Mouse (Mus musculus): ENCODE measurements around the gene Tex29. TPM values are rescaled to one million over a fixed set of nuclear protein-coding genes. Genes with fewer than 3 reads are reported as not detected.

Gene Tex29
- polyA plus RNA-seq (2012; fragmentation: generic; extraction: Trizol) = not detected

DNA sequence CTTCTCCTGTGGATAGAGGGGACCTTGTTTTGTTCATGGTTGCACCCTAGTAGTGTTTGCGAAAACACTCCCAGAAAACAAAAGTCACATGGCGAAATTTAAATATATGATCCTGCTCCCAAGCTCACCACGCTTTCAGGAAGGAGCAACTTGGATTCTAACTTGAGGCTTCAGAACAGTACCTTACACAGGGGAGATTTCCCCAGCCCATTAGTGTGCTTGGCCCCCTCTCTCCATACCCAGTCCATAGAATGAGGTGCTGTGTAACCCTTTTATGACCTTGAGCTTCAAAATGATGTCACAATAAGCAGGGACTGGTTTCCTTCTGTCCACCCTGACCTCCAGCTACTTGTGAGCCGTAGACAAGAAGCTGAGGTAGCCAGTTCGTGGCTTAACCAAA, at the start of gene Tex29:
Tex29 (plus strand) TSS at position 301 of the 400 bp plus-strand sequence.
- Histone ChIP-seq H3K36me3 (ENCODE audit: control insufficient read depth, insufficient read depth) (no peaks in the 10 kb centered on the region), H3K4me3 (no peak within 1 kb of the TSS), H3K4me2 (ENCODE audit: low read depth) (no peak within 1 kb of the TSS), H3K79me2 (ENCODE audit: control insufficient read depth, insufficient read depth) (no peaks in the 10 kb centered on the region), H3ac (ENCODE audit: control insufficient read depth, insufficient read length) (no peak within 1 kb of the TSS), H3K27me3 (ENCODE audit: control insufficient read depth, insufficient read depth, insufficient read length) (peaks cover 16% of the 10 kb centered on the region)
- no peak for TF ChIP-seq TCF3 (IDR thresholded peaks at IDR 0.05; ENCODE audit: insufficient read length, low read depth)
- TF ChIP-seq MYOD1 (IDR thresholded peaks at IDR 0.05; ENCODE audit: control insufficient read depth in 1 of 3, insufficient read length in 2 of 3, low read depth in 2 of 3) = no peak
- TF ChIP-seq E2F4 (IDR thresholded peaks at IDR 0.05; ENCODE audit: insufficient read depth) = no peak
- no peak for TF ChIP-seq REST (IDR thresholded peaks at IDR 0.05; ENCODE audit: insufficient read depth, insufficient read length)
- TF ChIP-seq TCF12 (IDR thresholded peaks at IDR 0.05; ENCODE audit: insufficient read depth, poor library complexity, severe bottlenecking) = no peak
- no peak for TF ChIP-seq USF1 (IDR thresholded peaks at IDR 0.05; ENCODE audit: low read depth)
- TF ChIP-seq MAX (IDR thresholded peaks at IDR 0.05; ENCODE audit: low read depth) = no peak
- no peak for TF ChIP-seq CEBPB (IDR thresholded peaks at IDR 0.05; ENCODE audit: insufficient read depth, poor library complexity, severe bottlenecking)
- TF ChIP-seq SRF (IDR thresholded peaks at IDR 0.05; ENCODE audit: control insufficient read depth, insufficient read length, low read depth) = no peak
- TF ChIP-seq POLR2A (IDR thresholded peaks at IDR 0.05; ENCODE audit: insufficient read length, low read depth) = no peak

GRCm38 (mm10) chr8:11794956-11795355, 45.3 kb upstream of the Tex29 start:
- no peak overlapping the region for H3ac ChIP-seq (ENCODE audit: control insufficient read depth, insufficient read length)
- H3K27me3 ChIP-seq (ENCODE audit: control insufficient read depth, insufficient read depth, insufficient read length) = no peaks in the 10 kb centered on the region
- peaks cover 12% of the 10 kb centered on the region for H3K36me3 ChIP-seq (ENCODE audit: control insufficient read depth, insufficient read depth)
- H3K4me2 ChIP-seq (ENCODE audit: low read depth) = no peak overlapping the region
- H3K4me3 ChIP-seq = no peak overlapping the region
- TF ChIP-seq MYOD1 (IDR thresholded peaks at IDR 0.05; ENCODE audit: control insufficient read depth in 1 of 3, insufficient read length in 2 of 3, low read depth in 2 of 3) = no peak
- TF ChIP-seq MAX (IDR thresholded peaks at IDR 0.05; ENCODE audit: low read depth) = no peak
- no peaks in the 10 kb centered on the region for H3K79me2 ChIP-seq (ENCODE audit: control insufficient read depth, insufficient read depth)

DNA sequence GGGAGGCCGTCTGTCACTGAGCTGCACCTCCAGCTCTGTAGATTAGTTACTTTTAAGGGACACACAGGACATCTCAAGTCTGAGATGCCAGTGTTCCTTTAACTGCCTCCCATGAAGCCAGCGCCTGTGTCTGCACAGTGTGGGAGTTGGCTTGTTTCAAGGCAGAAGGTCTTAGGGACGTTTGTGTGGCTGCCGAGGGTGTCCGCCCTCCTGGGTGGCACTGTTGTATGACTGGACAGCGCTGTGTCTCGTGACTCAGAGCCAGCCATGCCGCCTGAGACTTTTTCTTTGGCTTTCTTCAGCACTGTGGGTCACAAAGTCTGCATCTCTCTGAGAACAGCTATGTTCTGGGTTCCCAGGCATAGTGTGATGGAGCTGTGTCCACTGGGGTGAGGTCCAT, 43.1 kb upstream of the Tex29 start:
- peaks cover 12% of the 10 kb centered on the region for H3K36me3 ChIP-seq (ENCODE audit: control insufficient read depth, insufficient read depth)
- H3ac ChIP-seq (ENCODE audit: control insufficient read depth, insufficient read length) = no peak overlapping the region
- no peaks in the 10 kb centered on the region for H3K79me2 ChIP-seq (ENCODE audit: control insufficient read depth, insufficient read depth)
- no peaks in the 10 kb centered on the region for H3K27me3 ChIP-seq (ENCODE audit: control insufficient read depth, insufficient read depth, insufficient read length)
- H3K4me3 ChIP-seq = no peak overlapping the region
- TF ChIP-seq POLR2A (IDR thresholded peaks at IDR 0.05; ENCODE audit: insufficient read length, low read depth) (no peak), CEBPB (IDR thresholded peaks at IDR 0.05; ENCODE audit: insufficient read depth, poor library complexity, severe bottlenecking) (no peak), MAX (IDR thresholded peaks at IDR 0.05; ENCODE audit: low read depth) (no peak), MYOG (IDR thresholded peaks at IDR 0.05; ENCODE audit: control insufficient read depth in 1 of 3, insufficient read depth in 1 of 3, insufficient read length in 2 of 3, low read depth in 2 of 3) (no peak), SRF (IDR thresholded peaks at IDR 0.05; ENCODE audit: control insufficient read depth, insufficient read length, low read depth) (no peak), REST (IDR thresholded peaks at IDR 0.05; ENCODE audit: insufficient read depth, insufficient read length) (no peak), E2F4 (IDR thresholded peaks at IDR 0.05; ENCODE audit: insufficient read depth) (no peak), TCF12 (IDR thresholded peaks at IDR 0.05; ENCODE audit: insufficient read depth, poor library complexity, severe bottlenecking) (no peak), POLR2AphosphoS2 (IDR thresholded peaks at IDR 0.05; ENCODE audit: insufficient read length, low read depth) (no peak), USF1 (IDR thresholded peaks at IDR 0.05; ENCODE audit: low read depth) (no peak), MYOD1 (IDR thresholded peaks at IDR 0.05; ENCODE audit: control insufficient read depth in 1 of 3, insufficient read length in 2 of 3, low read depth in 2 of 3) (no peak), TCF3 (IDR thresholded peaks at IDR 0.05; ENCODE audit: insufficient read length, low read depth) (no peak)
- no peak overlapping the region for H3K4me2 ChIP-seq (ENCODE audit: low read depth)

GRCm38 (mm10) chr8:11797729-11798479, 42.4 kb upstream of the Tex29 start:
- no peak overlapping the region for H3K4me3 ChIP-seq
- peak overlapping the region; percentile 18 for H3K4me2 ChIP-seq (ENCODE audit: low read depth)
- H3ac ChIP-seq (ENCODE audit: control insufficient read depth, insufficient read length) = no peak overlapping the region
- peaks cover 5% of the 10 kb centered on the region for H3K36me3 ChIP-seq (ENCODE audit: control insufficient read depth, insufficient read depth)
- no peaks in the 10 kb centered on the region for H3K27me3 ChIP-seq (ENCODE audit: control insufficient read depth, insufficient read depth, insufficient read length)
- no peak for TF ChIP-seq USF1 (IDR thresholded peaks at IDR 0.05; ENCODE audit: low read depth)
- no peak for TF ChIP-seq MYOD1 (IDR thresholded peaks at IDR 0.05; ENCODE audit: control insufficient read depth in 1 of 3, insufficient read length in 2 of 3, low read depth in 2 of 3)
- TF ChIP-seq CEBPB (IDR thresholded peaks at IDR 0.05; ENCODE audit: insufficient read depth, poor library complexity, severe bottlenecking) = no peak
- no peak for TF ChIP-seq TCF3 (IDR thresholded peaks at IDR 0.05; ENCODE audit: insufficient read length, low read depth)
- H3K79me2 ChIP-seq (ENCODE audit: control insufficient read depth, insufficient read depth) = no peaks in the 10 kb centered on the region

- H3ac ChIP-seq (ENCODE audit: control insufficient read depth, insufficient read length) = no peak overlapping the region
- no peak overlapping the region for H3K4me3 ChIP-seq
- peaks cover 5% of the 10 kb centered on the region for H3K36me3 ChIP-seq (ENCODE audit: control insufficient read depth, insufficient read depth)
Measured at GRCm38 (mm10) chr8:11798480-11798867, 41.8 kb upstream of the Tex29 start.

More at GRCm38 (mm10) chr8:11798480-11798867, 41.8 kb upstream of the Tex29 start:
- Histone ChIP-seq H3K79me2 (ENCODE audit: control insufficient read depth, insufficient read depth) (no peaks in the 10 kb centered on the region), H3K27me3 (ENCODE audit: control insufficient read depth, insufficient read depth, insufficient read length) (no peaks in the 10 kb centered on the region), H3K4me2 (ENCODE audit: low read depth) (peak overlapping the region; percentile 18)
- TF ChIP-seq MYOD1 (IDR thresholded peaks at IDR 0.05; ENCODE audit: control insufficient read depth in 1 of 3, insufficient read length in 2 of 3, low read depth in 2 of 3) = no peak
- no peak for TF ChIP-seq POLR2AphosphoS2 (IDR thresholded peaks at IDR 0.05; ENCODE audit: insufficient read length, low read depth)
- no peak for TF ChIP-seq E2F4 (IDR thresholded peaks at IDR 0.05; ENCODE audit: insufficient read depth)
- TF ChIP-seq MAX (IDR thresholded peaks at IDR 0.05; ENCODE audit: low read depth) = no peak
- no peak for TF ChIP-seq TCF3 (IDR thresholded peaks at IDR 0.05; ENCODE audit: insufficient read length, low read depth)
- no peak for TF ChIP-seq POLR2A (IDR thresholded peaks at IDR 0.05; ENCODE audit: insufficient read length, low read depth)
- TF ChIP-seq CEBPB (IDR thresholded peaks at IDR 0.05; ENCODE audit: insufficient read depth, poor library complexity, severe bottlenecking) = no peak
- TF ChIP-seq SRF (IDR thresholded peaks at IDR 0.05; ENCODE audit: control insufficient read depth, insufficient read length, low read depth) = no peak
- no peak for TF ChIP-seq TCF12 (IDR thresholded peaks at IDR 0.05; ENCODE audit: insufficient read depth, poor library complexity, severe bottlenecking)
- no peak for TF ChIP-seq USF1 (IDR thresholded peaks at IDR 0.05; ENCODE audit: low read depth)
- no peak for TF ChIP-seq REST (IDR thresholded peaks at IDR 0.05; ENCODE audit: insufficient read depth, insufficient read length)
- no peak for TF ChIP-seq MYOG (IDR thresholded peaks at IDR 0.05; ENCODE audit: control insufficient read depth in 1 of 3, insufficient read depth in 1 of 3, insufficient read length in 2 of 3, low read depth in 2 of 3)
